26 mouse cellular contexts compared by ENCODE assay signal in the genomic region with DNA sequence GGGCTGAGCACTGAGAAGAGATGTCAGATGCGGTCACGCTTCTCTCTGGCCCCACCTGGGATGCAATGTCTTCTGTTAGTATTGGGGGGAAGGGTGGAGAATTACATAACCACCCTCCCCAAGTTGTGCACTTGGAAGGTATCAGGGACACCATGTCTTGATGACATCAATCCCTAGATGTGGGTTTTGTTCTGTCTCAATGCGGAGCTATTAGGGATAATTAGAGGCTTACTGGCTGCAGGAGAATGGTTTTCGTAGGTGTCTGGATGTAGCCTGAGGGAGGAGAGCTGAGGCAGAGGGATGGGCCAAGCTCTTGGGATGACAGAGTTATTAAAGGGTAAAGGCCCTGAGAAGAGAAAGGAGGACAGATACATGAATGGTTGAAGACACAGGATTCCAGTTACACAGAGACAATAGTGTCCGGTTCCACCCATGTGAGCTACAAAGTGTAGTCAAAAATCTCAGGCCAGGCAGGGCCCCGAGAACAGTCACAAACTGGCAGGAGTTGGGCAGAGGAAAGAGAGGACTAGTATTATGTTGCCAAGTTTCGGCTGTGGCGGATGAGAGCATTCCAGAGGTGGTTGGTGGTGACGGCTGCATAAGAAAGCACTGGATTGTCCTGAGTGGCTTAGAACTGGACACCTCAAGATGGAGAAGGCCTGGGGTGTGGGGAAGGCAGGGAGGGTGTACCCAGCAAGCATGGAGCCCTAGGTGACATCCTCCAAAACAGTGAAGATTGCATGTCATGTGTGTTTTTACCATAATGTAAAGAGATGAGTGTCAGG. TPM values are rescaled to one million over a fixed set of nuclear protein-coding genes. Genes with fewer than 3 reads are reported as not detected.
DNase-seq lines count a peak whose midpoint lies in the region; ATAC-seq and TF ChIP-seq lines count a peak whose summit lies in the region.
"Had no signal": no experiment of that assay in that cellular context is flagged by ENCODE, and none has a peak within 500 bp of the region (broad histone marks: within the 10 kb centered on the region; RNA-seq: fewer than 3 reads in every experiment).

No protein-coding gene starts in this region.

- no peak overlapping the region for H3K4me3 ChIP-seq in heart, embryonic 13.5 days
- no peak overlapping the region for H3K4me3 ChIP-seq in heart, adult 2 months
- no peak overlapping the region for H3K4me3 ChIP-seq in layer of hippocampus, adult 2 months
- H3K4me3 ChIP-seq: embryonic facial prominence, embryonic 12.5 days; forebrain, embryonic 10.5 days; limb, embryonic 10.5 days; limb, embryonic 15.5 days; liver, embryonic 13.5 days; midbrain, embryonic 10.5 days; midbrain, embryonic 15.5 days; neural tube, embryonic 15.5 days had no signal

- H3K9me3 ChIP-seq in heart, embryonic 13.5 days, result peaks cover 12% of the 10 kb centered on the region
- H3K9me3 ChIP-seq: embryonic facial prominence, embryonic 12.5 days; limb, embryonic 10.5 days; limb, embryonic 15.5 days; liver, embryonic 13.5 days; midbrain, embryonic 10.5 days; midbrain, embryonic 15.5 days had no signal

- peaks cover 50% of the 10 kb centered on the region for H3K4me1 ChIP-seq in heart, embryonic 13.5 days
- peaks cover 5% of the 10 kb centered on the region; the same call in 1 of the 2 replicates for H3K4me1 ChIP-seq in heart, adult 2 months (ENCODE audit: control insufficient read depth, insufficient read depth, low read length)
- H3K4me1 ChIP-seq: embryonic facial prominence, embryonic 12.5 days; limb, embryonic 10.5 days; limb, embryonic 15.5 days; midbrain, embryonic 10.5 days; midbrain, embryonic 15.5 days; neural tube, embryonic 15.5 days had no signal

- no peak overlapping the region for H3K9ac ChIP-seq in heart, embryonic 13.5 days
- no peak overlapping the region for H3K9ac ChIP-seq in heart, adult 2 months (ENCODE audit: low read depth, low read length)
- H3K9ac ChIP-seq: embryonic facial prominence, embryonic 12.5 days; hindbrain, embryonic 14.5 days; limb, embryonic 15.5 days; liver, embryonic 13.5 days; lung, embryonic 14.5 days; midbrain, embryonic 15.5 days; neural tube, embryonic 15.5 days had no signal

- H3K27me3 ChIP-seq in heart, embryonic 13.5 days (replicated peaks), result no peaks in the 10 kb centered on the region
- no peaks in the 10 kb centered on the region for H3K27me3 ChIP-seq in heart, adult 2 months (ENCODE audit: control insufficient read depth, insufficient read depth, low read length)
- H3K27me3 ChIP-seq: embryonic facial prominence, embryonic 12.5 days; liver, embryonic 13.5 days; midbrain, embryonic 15.5 days; neural tube, embryonic 15.5 days had no signal

- intact Hi-C loops in heart, adult 2 months (cut with DNase I), result no loop called here

- no peak for TF ChIP-seq CTCF in heart, adult 2 months (IDR thresholded peaks at IDR 0.05)
- TF ChIP-seq CTCF in layer of hippocampus, adult 2 months (conservative IDR thresholded peaks at IDR 0.05), result no peak

- no peak for TF ChIP-seq EP300 in heart, adult 2 months (IDR thresholded peaks at IDR 0.05; ENCODE audit: insufficient read depth, low read depth, low read length)

- H3K4me2 ChIP-seq in heart, embryonic 13.5 days, result no peak overlapping the region
- H3K4me2 ChIP-seq: embryonic facial prominence, embryonic 12.5 days; hindbrain, embryonic 14.5 days; limb, embryonic 15.5 days; liver, embryonic 13.5 days; lung, embryonic 14.5 days; midbrain, embryonic 15.5 days; neural tube, embryonic 15.5 days had no signal

- no peak for DNase-seq in heart, adult 2 months
- DNase-seq in layer of hippocampus, adult 2 months (ENCODE audit: low spot score in 2 of 2), result no peak
- no peak for DNase-seq in layer of hippocampus, adult 11-12 months (ENCODE audit: low spot score)
- DNase-seq in lung, postnatal 36 days, result peak; percentile 34
- no peak for DNase-seq in lung, postnatal 4 days
- no peak for DNase-seq in spleen, adult 12 weeks (ENCODE audit: low spot score)
- DNase-seq: adrenal gland, postnatal 25 days; cerebellum, adult 18-20 months; cerebellum, postnatal 25 days; gastrocnemius, postnatal 25 days; heart, adult 11 months; kidney, postnatal 25 days; liver, embryonic 13.5 days; lung, embryonic 14.5 days; thymus, postnatal 4 days had no signal

- H3K27ac ChIP-seq in heart, embryonic 13.5 days (replicated peaks), result peak overlapping the region; percentile 59; the same call in 1 of the 2 replicates
- H3K27ac ChIP-seq in heart, adult 2 months, result no peak overlapping the region
- peak overlapping the region; percentile 73 for H3K27ac ChIP-seq in layer of hippocampus, adult 2 months
- H3K27ac ChIP-seq: embryonic facial prominence, embryonic 12.5 days; forebrain, embryonic 10.5 days; hindbrain, embryonic 14.5 days; limb, embryonic 10.5 days; limb, embryonic 15.5 days; liver, embryonic 13.5 days; midbrain, embryonic 10.5 days; midbrain, embryonic 15.5 days; neural tube, embryonic 15.5 days had no signal

- ATAC-seq in heart, embryonic 13.5 days (ENCODE audit: extremely low read depth, insufficient number of reproducible peaks, low FRiP score, low TSS enrichment), result no peak
- ATAC-seq: forebrain, embryonic 16.5 days; intestine, postnatal 0 days; midbrain, embryonic 15.5 days had no signal

- H3K36me3 ChIP-seq in heart, embryonic 13.5 days, result peaks cover 54% of the 10 kb centered on the region
- no peaks in the 10 kb centered on the region; the same call in 1 of the 2 replicates for H3K36me3 ChIP-seq in heart, adult 2 months (ENCODE audit: control insufficient read depth, insufficient read depth, low read length)
- H3K36me3 ChIP-seq: embryonic facial prominence, embryonic 12.5 days; forebrain, embryonic 10.5 days; limb, embryonic 10.5 days; limb, embryonic 15.5 days; midbrain, embryonic 10.5 days; midbrain, embryonic 15.5 days; neural tube, embryonic 15.5 days had no signal

- H3K79me2 ChIP-seq in heart, adult 2 months (replicated peaks; ENCODE audit: control insufficient read depth, insufficient read depth, low read length), result no peaks in the 10 kb centered on the region

- TF ChIP-seq POLR2A in heart, adult 2 months (IDR thresholded peaks at IDR 0.05; ENCODE audit: insufficient read depth, low read depth, low read length), result no peak

- 72% methylated on average over 9 of the region's 9 CpGs for WGBS in heart, embryonic 13.5 days
- 71% methylated on average over 9 of the region's 9 CpGs for WGBS in heart, adult 2 months

RNA-seq across cellular contexts. Expression of gene Tmod1, which starts 14.8 kb away (rescaled TPM):
- polyA plus RNA-seq in heart, embryonic 13.5 days (2015; fragmentation: Nextera tagmentation; extraction: Ambion mirVana), result 171 and 182 TPM in 2 replicates
- total RNA-seq in heart, adult 2 months (2021), result 100 to 1,000 TPM; 250 to 264 TPM
- polyA plus RNA-seq in heart, adult 2 months (2012; rRNA removed), result 142 and 220 TPM in 2 replicates
- 10 to 100 TPM; 21.5 to 25.9 TPM for total RNA-seq in layer of hippocampus, adult 2 months (2021)

Comparison
In these comparisons a context has a peak if more than half of its experiments do, and no peak if none do; other contexts are left out.
1. RNA of gene Tmod1, which starts 14.8 kb away (total RNA-seq): 250 to 264 TPM in heart, adult 2 months; 21.5 to 25.9 TPM in layer of hippocampus, adult 2 months; every median in the first group is over 4 times any median in the second.